Mouse (Mus musculus) R1 (cell line): ENCODE measurements at regions not wholly inside any gene's neighbourhood (a gene's known extent, or its start where the extent isn't known, plus 50 kb on each side); places are given as distances from the start of the nearest gene placed in this dataset.

ENCODE experiments used
- DNase-seq: peaks from one replicate; pipeline ENCODE4 v3.0.0-alpha.2; 2018; ENCODE audit warnings: low read depth, low spot score

DNA sequence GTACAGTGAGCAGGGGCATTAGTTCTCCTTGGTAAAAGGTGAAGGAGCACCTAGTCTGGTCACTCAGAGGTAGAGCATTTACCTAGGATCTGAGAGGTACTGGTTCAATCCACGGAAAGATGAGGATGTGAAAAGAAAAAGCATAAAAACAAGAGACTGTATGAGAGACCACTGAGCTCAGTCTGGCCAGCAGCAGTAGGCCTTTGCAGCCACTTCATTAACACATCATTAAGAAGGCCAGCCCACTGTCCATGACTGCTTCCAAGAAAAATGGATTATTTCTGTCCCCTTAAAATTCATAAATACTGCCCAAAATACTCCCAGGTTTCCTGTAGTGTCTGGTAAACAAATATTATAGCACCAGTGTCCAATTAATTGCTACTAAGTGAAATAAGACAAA, 499.3 kb upstream of the 4930578C19Rik start:
- no peak for DNase-seq

DNA sequence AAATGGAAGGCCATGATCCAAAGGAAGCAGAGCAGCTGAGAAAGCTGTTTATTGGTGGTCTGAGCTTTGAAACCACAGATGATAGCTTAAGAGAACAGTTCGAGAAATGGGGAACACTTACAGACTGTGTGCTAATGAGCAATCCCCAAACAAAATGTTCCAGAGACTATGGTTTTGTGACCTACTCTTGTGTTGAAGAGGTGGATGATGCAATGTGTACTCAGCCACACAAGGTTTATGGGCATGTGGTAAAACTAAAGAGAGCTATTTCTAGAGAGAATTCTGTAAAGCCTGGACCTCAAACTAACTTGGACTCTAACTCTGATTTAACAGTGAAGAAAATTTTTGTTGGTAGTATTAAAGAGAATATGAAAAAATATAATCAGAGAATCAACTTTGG, 481.4 kb upstream of the 4930578C19Rik start:
- DNase-seq: no peak

DNA sequence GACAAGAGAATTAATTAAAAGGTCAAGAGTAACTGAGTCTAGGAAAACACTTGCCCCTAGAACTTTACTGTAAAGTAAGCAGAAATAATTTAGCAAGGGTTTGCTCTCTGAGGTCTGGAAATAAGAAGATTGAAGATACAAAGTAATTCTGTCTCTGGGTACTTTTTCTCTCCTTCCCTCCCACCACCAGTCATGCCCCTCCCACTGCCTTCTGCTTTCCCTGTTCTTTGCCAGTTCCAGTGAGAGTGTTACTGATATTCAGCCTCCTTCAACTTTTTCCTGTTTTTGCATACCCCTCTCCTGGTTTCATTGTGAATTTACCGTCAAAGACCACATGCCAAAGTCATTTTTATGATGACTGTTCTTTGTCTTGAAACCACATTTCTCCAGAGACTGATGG, 472.1 kb upstream of the 4930578C19Rik start:
- no peak for DNase-seq

DNA sequence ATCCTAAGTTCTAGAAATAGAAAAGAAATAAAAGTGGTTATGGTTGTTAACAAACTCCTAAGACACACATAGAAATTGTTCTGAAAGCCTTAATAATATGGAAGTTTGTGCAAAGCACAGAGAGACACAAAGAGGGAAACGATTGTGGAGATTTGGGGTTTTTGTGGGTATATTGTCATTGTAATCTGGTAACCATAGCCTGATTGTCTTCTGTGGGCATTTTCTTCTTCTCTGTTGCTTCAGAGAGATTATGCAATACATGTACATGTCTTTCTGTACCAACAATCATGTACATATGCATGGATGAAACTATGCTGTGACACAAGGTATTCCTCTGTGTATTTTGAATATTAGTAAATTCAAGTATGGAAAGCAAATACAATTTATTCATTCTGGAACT, 461.9 kb upstream of the 4930578C19Rik start:
- no peak for DNase-seq

GRCm38 (mm10) chrX:18921366-18922092, 460.3 kb upstream of the 4930578C19Rik start:
- peak; percentile 19 for DNase-seq

DNA sequence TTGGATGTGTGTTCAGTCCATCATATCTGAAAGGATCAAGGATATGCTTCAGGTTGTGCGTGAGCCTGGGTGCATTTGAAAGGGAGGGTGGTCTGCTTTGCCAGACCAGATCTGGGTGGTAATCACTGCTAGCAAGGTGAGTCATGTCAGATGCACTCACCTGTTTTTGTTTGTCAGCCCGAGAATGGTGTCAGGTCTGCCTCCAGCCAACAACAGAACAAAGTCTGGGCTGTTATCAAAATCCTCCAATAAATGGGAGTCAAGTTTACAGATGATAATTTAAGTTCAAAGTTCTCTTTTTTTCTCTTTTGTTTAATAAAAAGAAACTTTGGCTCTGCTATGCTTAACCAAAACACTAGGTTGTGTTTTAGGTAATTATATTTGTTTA, 421.6 kb upstream of the 4930578C19Rik start:
- no peak for DNase-seq

GRCm38 (mm10) chrX:18882088-18882783, 421.0 kb upstream of the 4930578C19Rik start:
- no peak for DNase-seq

DNA sequence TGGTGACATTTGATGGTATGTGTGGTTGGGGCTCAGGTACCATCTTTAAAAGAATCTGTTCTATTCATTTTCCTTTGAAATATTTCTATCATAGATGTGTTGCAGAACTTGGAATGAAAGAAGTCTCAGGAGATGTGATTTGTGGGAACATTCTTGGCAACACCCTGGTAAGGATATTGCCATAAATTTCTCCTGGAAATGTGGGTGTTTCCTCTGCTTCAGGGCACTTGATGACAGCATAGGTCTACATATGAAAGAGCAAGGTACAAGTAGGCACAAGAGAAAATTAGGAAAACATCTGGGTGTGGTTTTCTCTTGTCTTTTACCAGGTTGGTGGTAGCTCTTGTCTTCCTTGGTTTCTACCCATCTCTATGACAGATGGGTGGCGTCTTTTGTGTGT, 414.5 kb upstream of the 4930578C19Rik start:
- no peak for DNase-seq

- DNase-seq: no peak
Observed at GRCm38 (mm10) chrX:18874051-18874450, 412.9 kb upstream of the 4930578C19Rik start.

GRCm38 (mm10) chrX:18838668-18839067, 377.5 kb upstream of the 4930578C19Rik start:
- no peak for DNase-seq

GRCm38 (mm10) chrX:18824971-18825370, 363.8 kb upstream of the 4930578C19Rik start:
- DNase-seq: peak; percentile 79

DNA sequence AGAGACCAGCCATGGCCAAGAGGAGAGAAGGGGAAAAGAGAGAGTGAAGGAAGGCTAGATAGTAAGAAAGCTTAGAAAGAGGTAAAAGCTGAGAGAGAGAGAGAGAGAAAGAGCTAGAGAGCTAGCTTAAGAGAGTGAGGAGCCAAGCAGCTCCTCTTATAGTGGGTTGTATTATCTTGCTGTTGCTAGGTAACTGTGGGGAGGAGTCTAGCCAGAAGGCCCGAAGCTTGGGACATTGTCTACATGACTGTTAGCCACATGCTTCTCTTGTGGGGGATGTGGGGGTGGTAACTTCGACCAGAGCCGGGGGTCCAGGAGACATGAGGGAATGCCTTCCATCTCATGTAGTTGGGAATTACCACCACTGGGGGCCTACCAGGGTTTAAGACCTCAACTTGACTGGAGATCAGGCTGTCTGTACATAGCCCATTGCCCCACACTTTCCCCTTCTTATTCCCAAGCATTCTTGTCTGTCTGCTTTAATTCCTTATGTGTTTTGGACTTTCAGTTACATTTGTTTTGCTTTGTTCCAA, 353.3 kb upstream of the 4930578C19Rik start:
- peak; percentile 14 for DNase-seq
